Mouse (Mus musculus) hindbrain, embryonic 14.5 days (tissue): ENCODE measurements around the gene Tcf7. TPM values are rescaled to one million over a fixed set of nuclear protein-coding genes. Genes with fewer than 3 reads are reported as not detected.

Experiments
- ATAC-seq: fragments of 200-750 bp; cut with Nextera tagmentation; 2 replicates; pipeline ENCODE4 v1.8.0; 2017; ENCODE audit warnings: moderate number of reproducible peaks, mild to moderate bottlenecking, moderate TSS enrichment, moderate library complexity; ENCODE audit not compliant: low FRiP score
- DNase-seq: peaks from one replicate; pipeline ENCODE4 v3.0.0-alpha.2; 2015; ENCODE audit warnings: low spot score
- H3K27ac ChIP-seq: fragments of 300-500 bp; sonication (generic); 2 replicates; pipeline ENCODE4 v1.5.1; 2014; ENCODE audit warnings: mild to moderate bottlenecking, moderate library complexity
- H3K27me3 ChIP-seq: fragments of 300-500 bp; sonication (generic); 2 replicates; pipeline ENCODE4 v1.6.1; 2014; ENCODE audit warnings: mild to moderate bottlenecking, low read length, mixed read lengths; ENCODE audit not compliant: control insufficient read depth, insufficient read depth
- H3K36me3 ChIP-seq: fragments of 300-500 bp; sonication (generic); replicated peaks from 2 replicates; pipeline ENCODE4 v1.6.1; 2014; ENCODE audit not compliant: control insufficient read depth, insufficient read depth
- H3K4me1 ChIP-seq: fragments of 300-500 bp; sonication (generic); replicated peaks from 2 replicates; pipeline ENCODE4 v1.6.1; 2014; ENCODE audit warnings: antibody characterized with exemption, low read length, mixed read lengths; ENCODE audit not compliant: control insufficient read depth, insufficient read depth
- H3K4me2 ChIP-seq: fragments of 300-500 bp; sonication (generic); replicated peaks from 2 replicates; pipeline ENCODE4 v1.6.1; 2014; ENCODE audit warnings: mild to moderate bottlenecking, moderate library complexity
- H3K4me3 ChIP-seq: fragments of 300-500 bp; sonication (generic); replicated peaks from 2 replicates; pipeline ENCODE4 v1.5.1; 2014; ENCODE audit warnings: mild to moderate bottlenecking, low read length
- H3K9ac ChIP-seq: fragments of 300-500 bp; sonication (generic); 2 replicates; pipeline ENCODE4 v1.6.1; 2014
- H3K9me3 ChIP-seq: fragments of 300-500 bp; sonication (generic); 2 replicates; pipeline ENCODE4 v1.6.1; 2016; ENCODE audit warnings: low read length; ENCODE audit not compliant: control insufficient read depth
- WGBS: fragments of 180-500 bp; shearing (Covaris S2); extraction: QIAGEN DNeasy Blood & Tissue Kit; methylation state at CpG from one replicate; pipeline ENCODE4 v1.1.7; 2014; 5-methylcytosine and 5-hydroxymethylcytosine counted together
- polyA plus RNA-seq: library from polyadenylated mRNA; unstranded; fragments of >200 nt; fragmentation: Nextera tagmentation; extraction: Ambion mirVana; gene quantifications from 2 replicates; pipeline ENCODE4 v1.2.1, GENCODE M21; 2014

The Tcf7 gene
- polyA plus RNA-seq, 1 experiment from 2014 or later, result 6.9 TPM

DNA sequence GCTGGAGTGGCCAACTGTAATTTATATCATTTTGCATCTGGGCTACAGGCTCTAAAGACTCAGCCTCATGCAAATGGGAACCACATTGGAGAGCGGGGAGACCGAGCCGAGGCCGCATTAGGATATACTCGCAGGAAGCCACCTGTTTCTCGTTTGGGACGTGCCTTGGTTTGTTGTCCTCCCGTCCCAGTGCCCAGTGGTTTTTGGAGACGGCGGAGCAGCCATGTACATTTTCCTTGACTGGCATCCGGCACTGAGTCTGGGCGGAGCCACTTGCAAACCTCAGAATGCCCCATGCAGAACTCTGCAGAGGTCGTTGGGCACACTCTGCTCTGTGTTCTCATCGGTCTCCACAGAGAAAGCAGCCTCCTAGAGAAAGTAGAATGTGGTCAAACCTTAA, 27.9 kb upstream of the Tcf7 start:
- Histone ChIP-seq H3K9me3 (no peaks in the 10 kb centered on the region), H3K9ac (no peak overlapping the region), H3K4me1 (0 out of 2 replicates have a peak, but pooled peaks cover 2% of the 10 kb centered on the region), H3K4me2 (no peak overlapping the region), H3K4me3 (no peak overlapping the region), H3K36me3 (no peaks in the 10 kb centered on the region), H3K27ac (no peak overlapping the region), H3K27me3 (peaks cover 8% of the 10 kb centered on the region; the same call in 1 of the 2 replicates)
- 81% methylated on average over 14 of the region's 14 CpGs for WGBS
- DNase-seq (no peak), ATAC-seq (no peak)

- H3K4me2 ChIP-seq, result no peak overlapping the region
- no peaks in the 10 kb centered on the region for H3K9me3 ChIP-seq
- WGBS, result 64% methylated on average over 3 of the region's 3 CpGs
- peaks cover 8% of the 10 kb centered on the region; the same call in 1 of the 2 replicates for H3K27me3 ChIP-seq
- 0 out of 2 replicates have a peak, but pooled peaks cover 2% of the 10 kb centered on the region for H3K4me1 ChIP-seq
- no peak overlapping the region for H3K9ac ChIP-seq
- no peak for DNase-seq
- no peak overlapping the region for H3K27ac ChIP-seq
- no peak for ATAC-seq
- H3K4me3 ChIP-seq, result no peak overlapping the region
- H3K36me3 ChIP-seq, result no peaks in the 10 kb centered on the region
These were observed 26.7 kb upstream of the Tcf7 start for GRCm38 (mm10) chr11:52309487-52309886.

- no peaks in the 10 kb centered on the region for H3K36me3 ChIP-seq
- no peak overlapping the region for H3K27ac ChIP-seq
- H3K4me2 ChIP-seq, result no peak overlapping the region
- no peaks in the 10 kb centered on the region for H3K9me3 ChIP-seq
- no peaks in the 10 kb centered on the region for H3K27me3 ChIP-seq
- no peak overlapping the region for H3K9ac ChIP-seq
- H3K4me1 ChIP-seq, result no peaks in the 10 kb centered on the region
- ATAC-seq (no peak), DNase-seq (no peak)
- no peak overlapping the region for H3K4me3 ChIP-seq
- WGBS, result 85% methylated on average over 7 of the region's 7 CpGs
These were observed 23.6 kb upstream of the Tcf7 start for GRCm38 (mm10) chr11:52306431-52306830.

DNA sequence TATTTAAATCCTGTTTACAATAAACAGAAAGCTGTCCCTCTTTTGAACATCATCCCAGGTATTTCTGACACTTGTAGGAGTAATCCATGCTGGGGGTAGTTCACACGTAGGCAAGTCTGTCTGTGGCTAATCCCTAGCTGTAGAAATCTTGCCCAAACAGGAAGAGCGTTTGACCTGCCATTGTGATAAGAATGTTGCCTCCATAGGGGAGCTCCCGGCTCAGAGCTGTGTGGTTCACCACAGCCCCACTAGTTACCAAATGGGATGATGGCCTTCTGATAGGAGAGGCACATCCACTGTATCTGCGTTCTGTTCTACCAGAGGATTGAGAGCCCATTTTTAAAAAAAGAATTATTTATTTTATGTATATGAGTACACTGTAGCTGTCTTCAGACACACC, 22.5 kb upstream of the Tcf7 start:
- no peaks in the 10 kb centered on the region for H3K27me3 ChIP-seq
- ATAC-seq (no peak), DNase-seq (no peak)
- no peaks in the 10 kb centered on the region for H3K4me1 ChIP-seq
- 57% methylated on average over 4 of the region's 4 CpGs for whole genome bisulfite sequencing
- no peaks in the 10 kb centered on the region for H3K36me3 ChIP-seq
- no peak overlapping the region for H3K4me2 ChIP-seq
- no peak overlapping the region for H3K9ac ChIP-seq
- H3K9me3 ChIP-seq, result no peaks in the 10 kb centered on the region
- H3K27ac ChIP-seq, result no peak overlapping the region
- H3K4me3 ChIP-seq, result no peak overlapping the region

DNA sequence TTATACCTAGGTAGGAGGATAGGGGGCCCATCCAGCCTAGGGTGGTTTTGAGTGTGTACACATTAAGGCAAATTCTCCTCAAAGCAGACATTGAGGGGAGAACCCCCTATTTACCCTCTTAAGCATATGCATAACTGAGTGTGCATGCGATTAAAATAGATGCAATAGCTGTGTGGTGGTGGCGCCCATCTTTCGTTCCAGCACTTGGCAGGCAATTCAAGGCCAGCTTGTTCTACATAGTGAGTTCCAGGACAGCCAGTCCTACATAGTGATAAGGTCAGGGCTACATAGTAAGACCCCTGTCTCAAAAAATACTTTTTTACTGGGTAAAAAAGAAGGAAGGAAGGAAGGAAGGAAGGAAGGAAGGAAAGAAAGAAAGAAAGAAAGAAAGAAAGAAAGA, 19.9 kb upstream of the Tcf7 start:
- ATAC-seq, result no peak
- Histone ChIP-seq H3K4me2 (no peak overlapping the region), H3K9me3 (no peaks in the 10 kb centered on the region)

DNA sequence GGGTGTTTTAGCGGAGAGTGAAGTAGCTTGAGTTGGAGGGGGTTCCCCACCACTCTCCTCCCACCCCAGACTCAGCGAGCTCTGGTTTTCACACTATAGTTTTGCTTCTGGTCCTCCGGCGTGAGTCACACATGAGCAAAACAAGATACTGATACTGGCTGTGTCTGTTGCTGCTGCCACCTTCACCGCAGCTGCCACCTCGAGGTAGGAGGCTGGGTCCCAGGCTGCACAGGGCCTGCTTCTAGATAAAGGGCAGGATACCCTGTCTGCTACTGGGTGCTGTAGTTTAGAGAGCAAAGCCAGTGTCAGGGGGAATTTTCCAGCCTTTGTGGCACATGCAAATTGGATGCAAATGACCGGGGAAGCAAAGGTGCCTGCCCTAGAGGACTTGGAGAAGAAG, 16.9 kb upstream of the Tcf7 start:
- H3K4me1 ChIP-seq, result no peaks in the 10 kb centered on the region
- no peak overlapping the region for H3K9ac ChIP-seq
- H3K27ac ChIP-seq, result no peak overlapping the region
- no peak for ATAC-seq
- no peaks in the 10 kb centered on the region for H3K36me3 ChIP-seq
- WGBS, result 73% methylated on average over 7 of the region's 7 CpGs
- no peak overlapping the region for H3K4me2 ChIP-seq
- no peak overlapping the region for H3K4me3 ChIP-seq
- H3K27me3 ChIP-seq, result no peaks in the 10 kb centered on the region
- H3K9me3 ChIP-seq, result no peaks in the 10 kb centered on the region
- no peak for DNase-seq

More for the DNA sequence above, 19.9 kb upstream of the Tcf7 start:
- Histone ChIP-seq H3K27ac (no peak overlapping the region), H3K27me3 (no peaks in the 10 kb centered on the region), H3K4me3 (no peak overlapping the region), H3K9ac (no peak overlapping the region), H3K36me3 (no peaks in the 10 kb centered on the region), H3K4me1 (no peaks in the 10 kb centered on the region)
- WGBS, result 92% methylated on average over 3 of the region's 3 CpGs
- DNase-seq, result no peak

DNA sequence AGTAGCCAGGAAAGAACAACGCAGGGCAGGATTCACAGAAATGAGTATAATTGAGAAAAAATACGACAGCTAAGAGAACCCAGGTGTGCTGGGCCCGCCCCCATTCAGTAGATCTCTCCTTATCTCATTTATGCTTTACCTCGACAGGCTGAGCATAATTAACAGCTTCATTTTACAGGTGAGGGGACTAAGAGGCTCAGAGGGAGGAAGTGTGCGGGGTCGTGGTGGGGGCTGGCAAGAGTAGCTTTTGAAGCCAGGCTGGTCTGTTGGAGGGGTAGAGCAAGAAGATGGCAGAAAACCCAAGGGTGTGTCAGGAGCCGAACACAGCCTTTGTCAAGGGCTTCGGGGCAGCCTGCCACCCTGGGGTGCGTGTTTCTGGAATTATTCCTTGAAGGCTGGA, 16.1 kb upstream of the Tcf7 start:
- Histone ChIP-seq H3K4me3 (no peak overlapping the region), H3K27ac (no peak overlapping the region), H3K4me2 (no peak overlapping the region), H3K36me3 (no peaks in the 10 kb centered on the region), H3K9me3 (no peaks in the 10 kb centered on the region), H3K9ac (no peak overlapping the region), H3K27me3 (no peaks in the 10 kb centered on the region), H3K4me1 (no peaks in the 10 kb centered on the region)
- 83% methylated on average over 9 of the region's 9 CpGs for WGBS
- DNase-seq (no peak), ATAC-seq (no peak)

- DNase-seq (peak; percentile 49), ATAC-seq (peak; percentile 60; the same call in 1 of the 2 replicates)
- no peaks in the 10 kb centered on the region for H3K27me3 ChIP-seq
- H3K9ac ChIP-seq, result no peak overlapping the region
- H3K4me3 ChIP-seq, result no peak overlapping the region
- no peaks in the 10 kb centered on the region for H3K9me3 ChIP-seq
- H3K4me1 ChIP-seq, result no peaks in the 10 kb centered on the region
- no peaks in the 10 kb centered on the region for H3K36me3 ChIP-seq
- WGBS, result 10% methylated on average over 9 of the region's 9 CpGs
- H3K27ac ChIP-seq, result no peak overlapping the region
- H3K4me2 ChIP-seq, result no peak overlapping the region
These were observed 14.5 kb upstream of the Tcf7 start for GRCm38 (mm10) chr11:52297352-52297751.

GRCm38 (mm10) chr11:52294103-52294502, 11.3 kb upstream of the Tcf7 start:
- ATAC-seq, result no peak
- 85% methylated on average over 9 of the region's 9 CpGs for WGBS
- Histone ChIP-seq H3K9me3 (no peaks in the 10 kb centered on the region), H3K4me3 (no peak overlapping the region), H3K27ac (no peak overlapping the region), H3K9ac (no peak overlapping the region), H3K27me3 (no peaks in the 10 kb centered on the region), H3K4me1 (no peaks in the 10 kb centered on the region), H3K36me3 (no peaks in the 10 kb centered on the region), H3K4me2 (no peak overlapping the region)
- DNase-seq, result no peak

GRCm38 (mm10) chr11:52292894-52293293, 10.1 kb upstream of the Tcf7 start:
- Histone ChIP-seq H3K27ac (no peak overlapping the region), H3K4me2 (no peak overlapping the region), H3K9ac (no peak overlapping the region), H3K27me3 (no peaks in the 10 kb centered on the region), H3K9me3 (no peaks in the 10 kb centered on the region), H3K36me3 (no peaks in the 10 kb centered on the region), H3K4me1 (no peaks in the 10 kb centered on the region), H3K4me3 (no peak overlapping the region)
- DNase-seq, result no peak
- ATAC-seq, result no peak
- 83% methylated on average over 6 of the region's 6 CpGs for WGBS
